Mouse (Mus musculus) gastrocnemius, postnatal 10 days (tissue): Measurements from ENCODE around the gene Krt8. TPM values are rescaled to one million over a fixed set of nuclear protein-coding genes. Genes with fewer than 3 reads are reported as not detected.
A peak's percentile ranks its signal among the peaks of the same experiment; 100 is the strongest.

Experiments
- DNase-seq: peaks from one replicate; pipeline ENCODE4 v3.0.0; 2021; ENCODE audit warnings: mixed read lengths
- total RNA-seq, 2 experiments: library from RNA; stranded (reverse); gene quantifications; 2 replicates each; pipeline ENCODE4 v1.2.3; 2021

Gene Krt8
- total RNA-seq, 2 experiments from 2014 or later: 1.4 to 1.7 TPM

- peak; percentile 17 for DNase-seq
Measured at GRCm38 (mm10) chr15:101974083-101974845, 30.0 kb downstream of the Krt8 start.

GRCm38 (mm10) chr15:101973414-101974077, 30.7 kb downstream of the Krt8 start:
- peak; percentile 97 for DNase-seq

- peak; percentile 58 for DNase-seq
Measured at GRCm38 (mm10) chr15:101970536-101970935, 33.7 kb downstream of the Krt8 start.

- DNase-seq: no peak
Measured at GRCm38 (mm10) chr15:101966808-101967207, 37.5 kb downstream of the Krt8 start.

GRCm38 (mm10) chr15:101958891-101959290, 45.4 kb downstream of the Krt8 start:
- DNase-seq: no peak

GRCm38 (mm10) chr15:101954187-101954586, 50.1 kb downstream of the Krt8 start, which contains the start of gene Krt78:
Gene Krt78 (minus strand): TSS chr15:101954287.
- no peak for DNase-seq

- DNase-seq: no peak
Measured at GRCm38 (mm10) chr15:101952733-101953474, 51.4 kb downstream of the Krt8 start.

Other genes with a start within 250 kb of the Krt8 start
- not detected for gene Krt72, start 218.0 kb downstream of the Krt8 start, total RNA-seq
- gene Krt73, start 202.1 kb downstream of the Krt8 start, total RNA-seq: not detected
- gene Krt2, start 186.3 kb downstream of the Krt8 start, total RNA-seq: not detected
- gene Krt1, start 153.7 kb downstream of the Krt8 start, total RNA-seq: not detected
- gene Krt77, start 134.8 kb downstream of the Krt8 start, total RNA-seq: not detected
- gene Krt76, start 111.6 kb downstream of the Krt8 start, total RNA-seq: not detected
- gene Krt4, start 79.7 kb downstream of the Krt8 start, total RNA-seq: under 1 TPM in 1 of 2 experiments, not detected in 1; 0.21 TPM
- not detected for gene Krt79, start 64.2 kb downstream of the Krt8 start, total RNA-seq
- gene Krt78, start 50.2 kb downstream of the Krt8 start, total RNA-seq: not detected
- gene Krt18, start 23.7 kb upstream of the Krt8 start, total RNA-seq: 1 to 10 TPM; 1.5 to 2.5 TPM
- gene Eif4b, start 69.3 kb upstream of the Krt8 start, total RNA-seq: 100 to 1,000 TPM; 151 to 152 TPM
- 10 to 100 TPM; 38.8 to 41.9 TPM for gene Tns2, start 95.9 kb upstream of the Krt8 start, total RNA-seq
- 10 to 100 TPM; 14.2 to 14.8 TPM for gene Spryd3, start 131.8 kb upstream of the Krt8 start, total RNA-seq
- gene Igfbp6, start 139.9 kb upstream of the Krt8 start, total RNA-seq: 10 to 100 TPM; 66.0 to 77.5 TPM
- gene Soat2, start 146.0 kb upstream of the Krt8 start, total RNA-seq: under 1 TPM; 0.14 to 0.27 TPM
- 10 to 100 TPM; 42.8 to 52.6 TPM for gene Zfp740, start 198.8 kb upstream of the Krt8 start, total RNA-seq
- gene Csad, start 200.2 kb upstream of the Krt8 start, total RNA-seq: 10 to 100 TPM; 23.9 to 25.5 TPM
- 1 to 10 TPM in 1 of 2 experiments, under 1 TPM in 1; 0.59 to 1.3 TPM for gene Itgb7, start 227.5 kb upstream of the Krt8 start, total RNA-seq